Mouse (Mus musculus) limb, embryonic 11.5 days (tissue): ENCODE measurements at regions not wholly inside any gene's neighbourhood (a gene's known extent, or its start where the extent isn't known, plus 50 kb on each side); places are given as distances from the start of the nearest gene placed in this dataset.

Experiments used
- ATAC-seq: fragments of 200-750 bp; cut with Nextera tagmentation; 2 replicates; pipeline ENCODE4 v1.8.0; 2017; ENCODE audit warnings: low read depth; ENCODE audit not compliant: insufficient number of reproducible peaks, low FRiP score, low TSS enrichment
- DNase-seq: peaks from one replicate; pipeline ENCODE4 v3.0.0-alpha.2; 2015; ENCODE audit warnings: low spot score
- H3K27ac ChIP-seq: fragments of 300-500 bp; sonication (generic); replicated peaks from 2 replicates; pipeline ENCODE4 v1.5.1; 2014; ENCODE audit warnings: low read depth, mild to moderate bottlenecking, low read length
- H3K27me3 ChIP-seq: fragments of 300-500 bp; sonication (generic); 2 replicates; pipeline ENCODE4 v1.6.1; 2014; ENCODE audit warnings: mild to moderate bottlenecking, low read length, mixed read lengths; ENCODE audit not compliant: control insufficient read depth, insufficient read depth
- H3K36me3 ChIP-seq: fragments of 300-500 bp; sonication (generic); 2 replicates; pipeline ENCODE4 v1.6.1; 2014; ENCODE audit warnings: mild to moderate bottlenecking, low read length, moderate library complexity, mixed read lengths; ENCODE audit not compliant: control insufficient read depth, insufficient read depth
- H3K4me1 ChIP-seq: fragments of 300-500 bp; sonication (generic); 2 replicates; pipeline ENCODE4 v1.6.1; 2014; ENCODE audit warnings: low read length, mixed read lengths; ENCODE audit not compliant: control insufficient read depth, insufficient read depth
- H3K4me2 ChIP-seq: fragments of 300-500 bp; sonication (generic); 2 replicates; pipeline ENCODE4 v1.6.1; 2014; ENCODE audit warnings: low read depth, mild to moderate bottlenecking, moderate library complexity; ENCODE audit not compliant: severe bottlenecking
- H3K4me3 ChIP-seq: fragments of 300-500 bp; sonication (generic); 2 replicates; pipeline ENCODE4 v1.5.1; 2014; ENCODE audit warnings: low read depth, low read length
- H3K9ac ChIP-seq: fragments of 300-500 bp; sonication (generic); 2 replicates; pipeline ENCODE4 v1.6.1; 2014; ENCODE audit warnings: mild to moderate bottlenecking, low read length
- H3K9me3 ChIP-seq: fragments of 300-500 bp; sonication (generic); 2 replicates; pipeline ENCODE4 v1.6.1; 2016; ENCODE audit warnings: low read length; ENCODE audit not compliant: control insufficient read depth
- WGBS: fragments of 180-500 bp; shearing (Covaris S2); extraction: QIAGEN DNeasy Blood & Tissue Kit; methylation state at CpG from one replicate; pipeline ENCODE4 v1.1.7; 2014; 5-methylcytosine and 5-hydroxymethylcytosine counted together

DNA sequence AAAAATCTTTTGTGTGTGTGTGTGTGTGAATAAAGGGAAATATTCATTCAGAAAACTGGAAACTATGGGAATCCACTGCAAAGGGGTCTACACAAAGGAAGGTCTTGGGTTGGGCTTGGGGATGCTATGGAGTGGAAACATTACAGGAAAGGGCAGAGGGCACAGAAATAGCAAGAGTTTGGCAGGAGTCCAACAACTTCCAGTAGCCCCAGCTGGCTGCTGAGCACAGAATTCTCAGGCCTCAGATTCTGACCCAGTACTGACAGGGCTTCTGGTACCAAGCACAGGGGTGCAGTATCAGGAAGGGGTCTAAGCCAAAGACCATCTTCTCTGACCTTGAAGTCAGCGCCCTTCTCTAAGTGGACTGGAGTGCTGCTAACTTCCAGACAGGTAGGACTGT lies 174.4 kb downstream of the Utp6 start:
- Histone ChIP-seq H3K4me3 (no peak overlapping the region), H3K36me3 (no peaks in the 10 kb centered on the region), H3K9ac (no peak overlapping the region), H3K27ac (no peak overlapping the region), H3K4me2 (no peak overlapping the region), H3K27me3 (no peaks in the 10 kb centered on the region), H3K4me1 (peaks cover 3% of the 10 kb centered on the region), H3K9me3 (no peaks in the 10 kb centered on the region)
- WGBS, result 91% methylated on average over 1 of the region's 1 CpGs
- ATAC-seq (no peak), DNase-seq (no peak)

- Histone ChIP-seq H3K27me3 (no peaks in the 10 kb centered on the region), H3K9ac (no peak overlapping the region), H3K4me1 (no peaks in the 10 kb centered on the region), H3K4me2 (no peak overlapping the region), H3K9me3 (no peaks in the 10 kb centered on the region), H3K36me3 (no peaks in the 10 kb centered on the region), H3K27ac (no peak overlapping the region), H3K4me3 (no peak overlapping the region)
- 78% methylated on average over 3 of the region's 3 CpGs for WGBS
- no peak for ATAC-seq
- no peak for DNase-seq
These were observed 178.1 kb downstream of the Utp6 start for GRCm38 (mm10) chr11:79784071-79784470.

DNA sequence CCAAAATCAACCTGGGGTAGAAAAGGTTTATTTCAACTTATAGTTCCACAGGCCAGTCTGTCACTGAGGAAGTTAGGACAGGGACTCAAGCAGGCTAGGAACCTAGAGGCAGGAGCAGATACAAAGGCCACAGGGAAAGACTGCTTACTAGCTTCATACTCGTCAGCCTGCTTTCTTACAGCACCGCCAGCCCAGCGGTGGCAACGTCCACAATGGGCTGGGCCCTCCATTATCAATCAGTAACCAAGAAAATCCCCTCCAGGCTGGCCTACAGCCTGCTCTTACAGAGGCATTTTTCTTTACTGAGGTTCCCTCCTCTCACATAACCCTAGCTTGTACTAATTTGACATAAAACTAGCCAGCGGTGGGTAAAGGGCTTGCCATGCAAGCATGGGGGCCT lies 180.2 kb downstream of the Utp6 start:
- 72% methylated on average over 5 of the region's 5 CpGs for WGBS
- ATAC-seq, result no peak
- H3K4me1 ChIP-seq, result no peaks in the 10 kb centered on the region

GRCm38 (mm10) chr11:79779756-79780155 lies 182.4 kb downstream of the Utp6 start:
- no peak overlapping the region for H3K9ac ChIP-seq
- H3K4me2 ChIP-seq, result no peak overlapping the region
- no peaks in the 10 kb centered on the region for H3K27me3 ChIP-seq
- ATAC-seq (no peak), DNase-seq (no peak)
- H3K27ac ChIP-seq, result no peak overlapping the region
- H3K36me3 ChIP-seq, result no peaks in the 10 kb centered on the region
- 0 out of 2 replicates have a peak, but pooled peaks cover 2% of the 10 kb centered on the region for H3K4me1 ChIP-seq
- H3K9me3 ChIP-seq, result no peaks in the 10 kb centered on the region
- 33% methylated on average over 5 of the region's 5 CpGs for WGBS
- H3K4me3 ChIP-seq, result no peak overlapping the region

More for the DNA sequence above, 180.2 kb downstream of the Utp6 start:
- no peak overlapping the region for H3K27ac ChIP-seq
- no peak overlapping the region for H3K9ac ChIP-seq
- H3K4me2 ChIP-seq, result no peak overlapping the region
- no peak overlapping the region for H3K4me3 ChIP-seq
- H3K27me3 ChIP-seq, result no peaks in the 10 kb centered on the region
- DNase-seq, result no peak
- H3K9me3 ChIP-seq, result no peaks in the 10 kb centered on the region
- H3K36me3 ChIP-seq, result no peaks in the 10 kb centered on the region

DNA sequence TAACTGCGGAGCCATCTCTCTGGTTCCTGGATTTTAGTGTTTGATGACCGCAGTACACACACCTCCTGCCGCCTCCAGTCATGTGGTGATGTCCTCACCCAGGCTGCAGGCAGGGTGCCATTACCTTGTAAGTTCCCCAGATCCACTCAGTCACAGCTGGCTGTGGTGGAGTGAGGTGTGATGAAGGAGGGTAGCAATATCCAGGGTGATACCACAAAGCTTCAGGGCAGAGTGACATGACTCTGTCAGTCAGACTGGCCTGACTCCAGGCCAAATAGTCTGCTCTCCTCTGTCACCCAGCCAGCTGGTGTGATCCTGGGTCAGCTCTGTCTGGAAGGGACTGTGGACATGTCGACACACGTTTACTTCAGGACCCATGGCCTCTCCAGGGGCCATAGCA lies 183.7 kb downstream of the Utp6 start:
- DNase-seq (no peak), ATAC-seq (no peak)
- H3K4me1 ChIP-seq, result 0 out of 2 replicates have a peak, but pooled peaks cover 2% of the 10 kb centered on the region
- no peak overlapping the region for H3K4me2 ChIP-seq
- H3K27me3 ChIP-seq, result no peaks in the 10 kb centered on the region
- H3K9ac ChIP-seq, result no peak overlapping the region
- H3K4me3 ChIP-seq, result no peak overlapping the region
- H3K36me3 ChIP-seq, result no peaks in the 10 kb centered on the region
- H3K27ac ChIP-seq, result no peak overlapping the region
- no peaks in the 10 kb centered on the region for H3K9me3 ChIP-seq
- 67% methylated on average over 5 of the region's 5 CpGs for WGBS

DNA sequence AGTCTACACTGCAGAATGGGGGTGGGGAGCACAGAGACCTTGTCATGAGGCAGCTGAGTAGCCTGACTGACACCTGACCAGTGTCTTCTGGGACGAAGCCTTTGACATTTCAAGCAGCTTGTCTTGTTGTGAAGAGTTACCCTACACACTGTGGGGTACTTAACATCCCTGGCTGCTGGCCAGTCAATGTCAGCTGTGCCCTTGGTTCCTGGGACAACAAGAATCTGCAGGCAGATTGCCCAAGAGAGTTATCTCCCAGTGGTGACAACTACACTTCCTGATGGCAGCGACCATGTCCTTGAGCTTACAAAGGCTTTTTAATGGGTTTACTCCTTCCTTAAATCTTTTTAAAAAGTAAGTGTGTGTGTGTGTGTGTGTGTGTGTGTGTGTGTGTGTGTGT lies 184.2 kb downstream of the Utp6 start:
- H3K4me3 ChIP-seq, result no peak overlapping the region
- no peaks in the 10 kb centered on the region for H3K9me3 ChIP-seq
- no peak overlapping the region for H3K4me2 ChIP-seq
- H3K36me3 ChIP-seq, result no peaks in the 10 kb centered on the region
- no peaks in the 10 kb centered on the region for H3K27me3 ChIP-seq
- H3K27ac ChIP-seq, result no peak overlapping the region
- H3K4me1 ChIP-seq, result 0 out of 2 replicates have a peak, but pooled peaks cover 2% of the 10 kb centered on the region
- WGBS, result 78% methylated on average over 2 of the region's 2 CpGs
- DNase-seq, result no peak
- H3K9ac ChIP-seq, result no peak overlapping the region
- ATAC-seq, result no peak

DNA sequence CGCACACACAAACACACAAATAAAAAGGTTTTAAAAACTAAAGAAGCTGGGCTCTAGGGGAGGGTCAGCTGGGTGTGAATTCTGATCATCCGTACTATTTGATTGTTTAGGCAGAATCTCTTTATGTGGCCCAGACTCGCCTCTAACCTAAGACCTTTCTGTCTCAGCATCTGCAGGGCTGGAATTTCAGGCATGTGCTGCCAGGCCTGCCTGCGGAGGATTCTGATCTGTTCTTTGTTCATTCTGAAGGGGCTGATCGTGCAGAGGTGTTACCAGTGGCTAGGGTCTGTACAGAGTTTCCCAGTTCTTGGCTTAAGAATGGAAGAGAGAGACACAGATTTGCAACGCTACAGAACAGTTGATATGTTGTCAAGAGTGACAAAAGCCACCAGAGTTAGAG lies 185.6 kb downstream of the Rab11fip4 start:
- no peak for ATAC-seq
- no peak for DNase-seq
- no peak overlapping the region for H3K27ac ChIP-seq

GRCm38 (mm10) chr11:79773755-79774154 lies 182.7 kb downstream of the Rab11fip4 start:
- Histone ChIP-seq H3K9ac (no peak overlapping the region), H3K36me3 (no peaks in the 10 kb centered on the region), H3K27me3 (no peaks in the 10 kb centered on the region), H3K4me3 (no peak overlapping the region), H3K27ac (no peak overlapping the region), H3K4me1 (0 out of 2 replicates have a peak, but pooled peaks cover 2% of the 10 kb centered on the region), H3K4me2 (no peak overlapping the region), H3K9me3 (no peaks in the 10 kb centered on the region)
- no peak for ATAC-seq
- 91% methylated on average over 1 of the region's 1 CpGs for WGBS
- DNase-seq, result no peak

More for the DNA sequence above, 185.6 kb downstream of the Rab11fip4 start:
- no peak overlapping the region for H3K4me3 ChIP-seq
- 0 out of 2 replicates have a peak, but pooled peaks cover 2% of the 10 kb centered on the region for H3K4me1 ChIP-seq
- no peaks in the 10 kb centered on the region for H3K9me3 ChIP-seq
- H3K9ac ChIP-seq, result no peak overlapping the region
- no peaks in the 10 kb centered on the region for H3K27me3 ChIP-seq
- no peaks in the 10 kb centered on the region for H3K36me3 ChIP-seq
- no peak overlapping the region for H3K4me2 ChIP-seq
- 41% methylated on average over 6 of the region's 6 CpGs for WGBS

- Histone ChIP-seq H3K9me3 (no peaks in the 10 kb centered on the region), H3K4me3 (no peak overlapping the region), H3K9ac (no peak overlapping the region), H3K27me3 (no peaks in the 10 kb centered on the region), H3K4me2 (no peak overlapping the region), H3K36me3 (no peaks in the 10 kb centered on the region), H3K4me1 (0 out of 2 replicates have a peak, but pooled peaks cover under 1% of the 10 kb centered on the region), H3K27ac (no peak overlapping the region)
- ATAC-seq (no peak), DNase-seq (no peak)
- 17% methylated on average over 3 of the region's 3 CpGs for WGBS
These were observed 180.4 kb downstream of the Rab11fip4 start for GRCm38 (mm10) chr11:79771431-79771830.
